Mouse (Mus musculus) MEL (cell line): ENCODE results near the gene Glod4. TPM values are rescaled to one million over a fixed set of nuclear protein-coding genes. Genes with fewer than 3 reads are reported as not detected.

Experiments
- DNase-seq: peaks from one replicate; pipeline ENCODE4 v3.0.0; 2011; ENCODE audit warnings: low read depth, low spot score
- H3K27ac ChIP-seq: 2 replicates; pipeline ENCODE4 v1.5.1; 2012; ENCODE audit warnings: low read depth, mild to moderate bottlenecking, control low read depth, low read length, moderate library complexity; ENCODE audit not compliant: control insufficient read depth
- H3K27me3 ChIP-seq, 2 experiments: fragments of 150-350 bp in 1 of 2; sonication (generic) in 1 of 2; 2 replicates each; pipeline ENCODE4 v1.6.1; 2012; ENCODE audit warnings: low read length in 2 of 2, mild to moderate bottlenecking in 2 of 2, improper control_type of control experiment in 1 of 2, moderate library complexity in 1 of 2; ENCODE audit not compliant: insufficient read depth in 2 of 2, control insufficient read depth in 1 of 2
- H3K36me3 ChIP-seq, 2 experiments: 2 replicates each; pipeline ENCODE4 v1.6.1; 2012 to 2014; ENCODE audit warnings: low read length in 2 of 2, improper control_type of control experiment in 1 of 2, inconsistent platforms in 1 of 2, mild to moderate bottlenecking in 1 of 2; ENCODE audit not compliant: insufficient read depth in 2 of 2, control insufficient read depth in 1 of 2
- H3K4me1 ChIP-seq, 2 experiments: fragments of 150-350 bp in 1 of 2; sonication (generic) in 1 of 2; 2 replicates each; pipeline ENCODE4 v1.6.1; 2012; ENCODE audit warnings: low read length in 2 of 2, improper control_type of control experiment in 1 of 2, mild to moderate bottlenecking in 1 of 2; ENCODE audit not compliant: insufficient read depth in 2 of 2, control insufficient read depth in 1 of 2
- H3K4me3 ChIP-seq, 2 experiments: fragments of 150-350 bp in 1 of 2; sonication (generic) in 1 of 2; 2 replicates each; pipeline ENCODE4 v1.5.1; 2012; ENCODE audit warnings: low read depth in 2 of 2, low read length in 2 of 2, mild to moderate bottlenecking in 2 of 2, moderate library complexity in 2 of 2, control low read depth in 1 of 2, improper control_type of control experiment in 1 of 2; ENCODE audit not compliant: control insufficient read depth in 1 of 2, insufficient read depth in 1 of 2
- H3K79me2 ChIP-seq: 2 replicates; pipeline ENCODE4 v1.6.1; 2012; ENCODE audit warnings: mild to moderate bottlenecking, low read length, moderate library complexity; ENCODE audit not compliant: control insufficient read depth, poor library complexity, insufficient read depth
- H3K9ac ChIP-seq: 2 replicates; pipeline ENCODE4 v1.6.1; 2012; ENCODE audit warnings: low read depth, mild to moderate bottlenecking, control low read depth, low read length, moderate library complexity; ENCODE audit not compliant: control insufficient read depth, poor library complexity, severe bottlenecking
- H3K9me3 ChIP-seq: fragments of 150-350 bp; sonication (generic); replicated peaks from 2 replicates; pipeline ENCODE4 v1.6.1; 2012; ENCODE audit warnings: mild to moderate bottlenecking, low read length, improper control_type of control experiment, moderate library complexity; ENCODE audit not compliant: insufficient read depth
- BHLHE40 ChIP-seq: IDR thresholded peaks from 2 replicates; pipeline ENCODE4 v1.6.1; 2012; ENCODE audit warnings: low read depth, mild to moderate bottlenecking, inconsistent platforms, low read length, improper control_type of control experiment, borderline replicate concordance
- CHD2 ChIP-seq: IDR thresholded peaks from 2 replicates; pipeline ENCODE4 v1.6.1; 2011; ENCODE audit warnings: low read length, improper control_type of control experiment
- CTCF ChIP-seq, 3 experiments: IDR thresholded peaks in 2 of 3; conservative IDR thresholded peaks in 1 of 3; 2 replicates each; pipeline ENCODE4 v1.5.1; 2011 to 2012; ENCODE audit warnings: low read length in 3 of 3, low read depth in 2 of 3, mild to moderate bottlenecking in 2 of 3, improper control_type of control experiment in 1 of 3, inconsistent platforms in 1 of 3, mixed read lengths in 1 of 3, moderate library complexity in 1 of 3; ENCODE audit not compliant: control insufficient read depth in 1 of 3, insufficient read depth in 1 of 3, poor library complexity in 1 of 3, severe bottlenecking in 1 of 3
- E2F4 ChIP-seq: IDR thresholded peaks from 2 replicates; pipeline ENCODE4 v1.6.1; 2011; ENCODE audit warnings: low read depth, low read length, improper control_type of control experiment, borderline replicate concordance
- ELF1 ChIP-seq: IDR thresholded peaks from 2 replicates; pipeline ENCODE4 v1.6.1; 2014; ENCODE audit warnings: low read depth, mild to moderate bottlenecking, inconsistent platforms, low read length, improper control_type of control experiment, moderate library complexity
- EP300 ChIP-seq, 2 experiments: IDR thresholded peaks; 2 replicates each; pipeline ENCODE4 v1.6.1; 2011; ENCODE audit warnings: improper control_type of control experiment in 2 of 2, low read length in 2 of 2, low read depth in 1 of 2, mild to moderate bottlenecking in 1 of 2
- GATA1 ChIP-seq: IDR thresholded peaks from 2 replicates; pipeline ENCODE4 v1.6.1; 2011; ENCODE audit warnings: low read depth, low read length, improper control_type of control experiment
- HCFC1 ChIP-seq: IDR thresholded peaks from 2 replicates; pipeline ENCODE4 v1.6.1; 2012; ENCODE audit warnings: low read depth, mild to moderate bottlenecking, inconsistent platforms, low read length, improper control_type of control experiment, moderate library complexity
- KAT2A ChIP-seq: conservative IDR thresholded peaks from 2 replicates; pipeline ENCODE4 v1.6.1; 2012; ENCODE audit warnings: low read depth, low read length, improper control_type of control experiment, inconsistent platforms
- MAFK ChIP-seq: IDR thresholded peaks from 2 replicates; pipeline ENCODE4 v1.6.1; 2011; ENCODE audit warnings: low read depth, mild to moderate bottlenecking, low read length, improper control_type of control experiment, borderline replicate concordance
- MAZ ChIP-seq: IDR thresholded peaks from 2 replicates; pipeline ENCODE4 v1.6.1; 2012; ENCODE audit warnings: low read depth, mild to moderate bottlenecking, inconsistent platforms, low read length, improper control_type of control experiment
- NELFE ChIP-seq: IDR thresholded peaks from 2 replicates; pipeline ENCODE4 v1.6.1; 2011; ENCODE audit warnings: low read depth, low read length, improper control_type of control experiment
- POLR2A ChIP-seq, 2 experiments: IDR thresholded peaks; 2 replicates each; pipeline ENCODE4 v1.6.1; 2011 to 2012; ENCODE audit warnings: low read length in 2 of 2, mild to moderate bottlenecking in 2 of 2, control low read depth in 1 of 2, improper control_type of control experiment in 1 of 2, low read depth in 1 of 2, moderate library complexity in 1 of 2; ENCODE audit not compliant: control insufficient read depth in 1 of 2, insufficient read depth in 1 of 2, poor library complexity in 1 of 2
- POLR2AphosphoS2 ChIP-seq: IDR thresholded peaks from 2 replicates; pipeline ENCODE4 v1.6.1; 2011; ENCODE audit warnings: low read length, improper control_type of control experiment
- POLR2AphosphoS5 ChIP-seq: IDR thresholded peaks from 2 replicates; pipeline ENCODE4 v1.6.1; 2012; ENCODE audit warnings: low read depth, borderline replicate concordance, mild to moderate bottlenecking, inconsistent platforms, low read length, moderate library complexity, mixed read lengths
- RAD21 ChIP-seq: IDR thresholded peaks from 2 replicates; pipeline ENCODE4 v1.6.1; 2011; ENCODE audit warnings: mild to moderate bottlenecking, low read depth, low read length, improper control_type of control experiment
- SIN3A ChIP-seq: IDR thresholded peaks from 2 replicates; pipeline ENCODE4 v1.6.1; 2012; ENCODE audit warnings: low read length, improper control_type of control experiment, inconsistent platforms
- TAL1 ChIP-seq: IDR thresholded peaks from 2 replicates; pipeline ENCODE4 v1.6.1; 2012; ENCODE audit warnings: mild to moderate bottlenecking, inconsistent platforms, low read length, moderate library complexity, mixed read lengths
- TBP ChIP-seq: IDR thresholded peaks from 2 replicates; pipeline ENCODE4 v1.8.0; 2011; ENCODE audit warnings: low read depth, low read length, improper control_type of control experiment
- USF1 ChIP-seq: IDR thresholded peaks from 2 replicates; pipeline ENCODE4 v1.6.1; 2014; ENCODE audit warnings: low read depth, mild to moderate bottlenecking, inconsistent platforms, low read length, improper control_type of control experiment, moderate library complexity
- ZKSCAN1 ChIP-seq: IDR thresholded peaks from 2 replicates; pipeline ENCODE4 v1.6.1; 2012; ENCODE audit warnings: low read depth, mild to moderate bottlenecking, inconsistent platforms, low read length, improper control_type of control experiment, moderate library complexity
- ZMIZ1 ChIP-seq: IDR thresholded peaks from 2 replicates; pipeline ENCODE4 v1.6.1; 2012; ENCODE audit warnings: low read depth, mild to moderate bottlenecking, inconsistent platforms, low read length, improper control_type of control experiment, moderate library complexity
- polyA plus RNA-seq, 2 experiments: library from polyadenylated mRNA; stranded (reverse) in 1 of 2; unstranded in 1 of 2; fragments of >175 nt in 1 of 2; fragments of >200 nt in 1 of 2; gene quantifications; 2 replicates each; pipeline versions ENCODE4 v1.2.1 to v1.2.4; 2012; ENCODE audit warnings: low replicate concordance in 2 of 2, low read depth in 1 of 2; ENCODE audit not compliant: insufficient read length in 2 of 2, insufficient read depth in 1 of 2, missing spikeins in 1 of 2
- total RNA-seq: library from RNA; depleted of rRNA; stranded (reverse); fragments of 300-350 nt; gene quantifications from 2 replicates; pipeline ENCODE4 v1.2.3, GENCODE M21; 2012

Gene Glod4
- total and polyA plus RNA-seq, 3 experiments, result 63.9 to 139 TPM; not detected in 1

GRCm38 (mm10) chr11:76268001-76268459, 24.5 kb upstream of the Glod4 start:
- H3K27ac ChIP-seq, result no peak overlapping the region
- H3K4me1 ChIP-seq, result no peaks in the 10 kb centered on the region
- H3K27me3 ChIP-seq, result no peaks in the 10 kb centered on the region
- H3K9me3 ChIP-seq, result no peaks in the 10 kb centered on the region
- H3K36me3 ChIP-seq, result peaks cover 0 to 7% of the 10 kb centered on the region in 2 experiments; a peak in 1 of 4 replicates
- no peak for TF ChIP-seq SIN3A
- no peak for TF ChIP-seq TBP
- no peak for TF ChIP-seq CTCF (IDR thresholded peaks at IDR 0.05 in 2 of 3, conservative IDR thresholded peaks at IDR 0.05 in 1 of 3; ENCODE audit: control insufficient read depth in 1 of 3, insufficient read depth in 1 of 3, low read depth in 2 of 3, low read length in 3 of 3, poor library complexity in 1 of 3, severe bottlenecking in 1 of 3)
- no peak for TF ChIP-seq BHLHE40
- no peak for TF ChIP-seq MAZ
- no peak for TF ChIP-seq POLR2AphosphoS2
- no peak for TF ChIP-seq RAD21
- TF ChIP-seq ZMIZ1, result no peak
- TF ChIP-seq TAL1, result no peak
- TF ChIP-seq E2F4, result no peak
- TF ChIP-seq POLR2A (IDR thresholded peaks at IDR 0.05; ENCODE audit: control insufficient read depth in 1 of 2, insufficient read depth in 1 of 2, low read depth in 1 of 2, low read length in 2 of 2, poor library complexity in 1 of 2), result no peak
- no peak for TF ChIP-seq USF1
- TF ChIP-seq NELFE, result no peak
- TF ChIP-seq KAT2A, result no peak
- no peak overlapping the region for H3K9ac ChIP-seq
- no peaks in the 10 kb centered on the region for H3K79me2 ChIP-seq
- DNase-seq, result no peak
- no peak overlapping the region for H3K4me3 ChIP-seq

DNA sequence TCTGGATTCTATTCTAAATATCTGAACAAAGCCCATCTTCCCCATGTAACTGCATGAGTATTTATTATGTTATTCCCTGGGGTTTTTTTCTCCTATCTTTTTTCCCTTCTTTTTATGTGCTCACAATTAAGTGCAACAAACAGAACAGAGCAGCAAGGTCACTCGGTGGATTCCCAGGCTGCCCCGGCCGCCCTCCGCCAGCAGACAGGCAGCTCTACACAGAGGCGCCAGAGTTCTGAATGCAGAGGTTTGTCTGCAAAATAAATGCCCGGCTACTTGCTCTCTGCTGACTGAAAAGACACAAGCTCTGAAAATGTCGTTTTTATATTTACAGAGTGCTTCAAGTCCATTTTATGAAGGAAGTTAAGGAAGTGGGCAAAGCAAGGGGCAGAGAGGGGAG, 24.0 kb upstream of the Glod4 start:
- Histone ChIP-seq H3K4me3 (no peak overlapping the region), H3K9ac (no peak overlapping the region), H3K36me3 (peaks cover 0 to 7% of the 10 kb centered on the region in 2 experiments; a peak in 1 of 4 replicates), H3K4me1 (no peaks in the 10 kb centered on the region), H3K27me3 (no peaks in the 10 kb centered on the region), H3K27ac (no peak overlapping the region), H3K79me2 (no peaks in the 10 kb centered on the region), H3K9me3 (no peaks in the 10 kb centered on the region)
- TF ChIP-seq USF1 (no peak), POLR2AphosphoS5 (no peak), MAFK (no peak), ZKSCAN1 (no peak), TAL1 (no peak), E2F4 (no peak), NELFE (no peak), GATA1 (no peak), HCFC1 (no peak), KAT2A (no peak), CHD2 (no peak), MAZ (no peak), ELF1 (no peak), RAD21 (no peak), EP300 (IDR thresholded peaks at IDR 0.05; ENCODE audit: low read depth in 1 of 2, low read length in 2 of 2) (no peak)
- no peak for DNase-seq
